Mouse (Mus musculus) heart, embryonic 13.5 days (tissue): ENCODE data around the gene Dhx37. TPM values are rescaled to one million over a fixed set of nuclear protein-coding genes. Genes with fewer than 3 reads are reported as not detected.

Experiments used
- ATAC-seq: fragments of 200-750 bp; cut with Nextera tagmentation; 2 replicates; pipeline ENCODE4 v1.8.0; 2017; ENCODE audit warnings: moderate TSS enrichment; ENCODE audit not compliant: insufficient number of reproducible peaks, low FRiP score, low TSS enrichment; ENCODE audit errors: extremely low read depth
- H3K27ac ChIP-seq: fragments of 300-500 bp; sonication (generic); replicated peaks from 2 replicates; pipeline ENCODE4 v1.5.1; 2015; ENCODE audit warnings: moderate library complexity, mild to moderate bottlenecking, inconsistent platforms
- H3K27me3 ChIP-seq: fragments of 300-500 bp; sonication (generic); replicated peaks from 2 replicates; pipeline ENCODE4 v1.6.1; 2015; ENCODE audit warnings: mild to moderate bottlenecking, inconsistent platforms
- H3K36me3 ChIP-seq: fragments of 300-500 bp; sonication (generic); 2 replicates; pipeline ENCODE4 v1.6.1; 2015; ENCODE audit warnings: mild to moderate bottlenecking, inconsistent platforms
- H3K4me1 ChIP-seq: fragments of 300-500 bp; sonication (generic); 2 replicates; pipeline ENCODE4 v1.6.1; 2015; ENCODE audit warnings: inconsistent platforms
- H3K4me2 ChIP-seq: fragments of 300-500 bp; sonication (generic); 2 replicates; pipeline ENCODE4 v1.6.1; 2015; ENCODE audit warnings: inconsistent platforms, mild to moderate bottlenecking, moderate library complexity
- H3K4me3 ChIP-seq: fragments of 300-500 bp; sonication (generic); 2 replicates; pipeline ENCODE4 v1.5.1; 2015; ENCODE audit warnings: moderate library complexity, mild to moderate bottlenecking, inconsistent platforms
- H3K9ac ChIP-seq: fragments of 300-500 bp; sonication (generic); 2 replicates; pipeline ENCODE4 v1.6.1; 2015; ENCODE audit warnings: inconsistent platforms, mild to moderate bottlenecking, moderate library complexity
- H3K9me3 ChIP-seq: fragments of 300-500 bp; sonication (generic); 2 replicates; pipeline ENCODE4 v1.6.1; 2016; ENCODE audit warnings: inconsistent platforms
- WGBS: fragments of 180-500 bp; shearing (Covaris S2); methylation state at CpG from one replicate; pipeline ENCODE4 v1.1.7; 2015; ENCODE audit warnings: mixed read lengths; 5-methylcytosine and 5-hydroxymethylcytosine counted together
- polyA plus RNA-seq: library from polyadenylated mRNA; unstranded; fragments of >200 nt; fragmentation: Nextera tagmentation; extraction: Ambion mirVana; gene quantifications from 2 replicates; pipeline ENCODE4 v1.2.1, GENCODE M21; 2015

Gene Dhx37
- polyA plus RNA-seq, 1 experiment from 2014 or later, result 9.8 TPM

DNA sequence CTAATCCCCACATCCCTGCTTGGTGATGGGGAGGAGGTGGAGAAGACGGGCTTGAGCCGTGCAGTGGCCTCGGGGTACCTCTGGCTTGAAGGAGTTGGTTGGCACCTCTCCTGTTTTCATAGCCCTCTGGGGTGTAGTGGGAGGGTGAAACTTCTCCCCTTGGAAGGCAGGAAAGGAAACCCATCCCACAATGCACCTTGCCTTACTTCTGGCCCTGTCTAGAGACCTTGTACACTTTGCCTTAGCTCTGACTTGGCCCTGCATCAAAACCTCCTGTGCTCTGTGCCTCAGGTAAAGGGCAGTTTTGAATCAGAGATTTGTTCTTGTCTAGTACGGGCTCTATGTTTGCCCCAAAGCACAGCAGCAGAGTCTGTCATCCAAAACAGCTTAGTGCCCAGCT is 36.8 kb upstream of the Dhx37 start:
- 0 out of 2 replicates have a peak, but pooled peaks cover 4% of the 10 kb centered on the region for H3K4me1 ChIP-seq
- no peak for ATAC-seq
- WGBS, result 83% methylated on average over 4 of the region's 4 CpGs

GRCm38 (mm10) chr5:125467261-125467660 is 33.3 kb upstream of the Dhx37 start:
- Histone ChIP-seq H3K4me3 (no peak overlapping the region), H3K27ac (no peak overlapping the region), H3K27me3 (no peaks in the 10 kb centered on the region), H3K9me3 (no peaks in the 10 kb centered on the region), H3K36me3 (no peaks in the 10 kb centered on the region), H3K4me2 (no peak overlapping the region), H3K9ac (no peak overlapping the region), H3K4me1 (peaks cover 5% of the 10 kb centered on the region)
- 85% methylated on average over 14 of the region's 14 CpGs for WGBS
- ATAC-seq, result no peak

More for the DNA sequence above, 36.8 kb upstream of the Dhx37 start:
- H3K27ac ChIP-seq, result no peak overlapping the region
- H3K9ac ChIP-seq, result no peak overlapping the region
- no peaks in the 10 kb centered on the region for H3K9me3 ChIP-seq
- H3K4me2 ChIP-seq, result no peak overlapping the region
- H3K4me3 ChIP-seq, result no peak overlapping the region
- no peaks in the 10 kb centered on the region for H3K36me3 ChIP-seq
- H3K27me3 ChIP-seq, result no peaks in the 10 kb centered on the region

DNA sequence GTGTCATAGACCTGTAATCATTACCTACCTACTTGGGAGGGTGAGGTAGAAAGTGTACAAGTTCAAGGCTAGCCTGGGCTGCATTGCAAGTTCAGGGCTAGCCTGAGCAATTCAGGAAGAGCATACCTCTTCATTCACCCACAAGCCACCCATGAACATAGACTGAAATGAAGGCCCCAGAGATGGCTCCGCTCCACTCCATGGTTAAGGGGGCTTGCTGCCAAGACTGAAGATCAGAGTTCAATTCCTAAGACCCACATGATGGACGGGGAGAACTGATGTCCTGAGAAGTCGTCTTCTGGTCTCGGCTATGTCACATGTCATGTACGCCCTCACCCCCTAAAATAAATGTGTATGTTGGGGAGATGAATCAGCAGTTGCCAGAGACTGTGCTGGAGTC is 32.6 kb upstream of the Dhx37 start:
- Histone ChIP-seq H3K27me3 (no peaks in the 10 kb centered on the region), H3K9me3 (no peaks in the 10 kb centered on the region), H3K4me2 (peak overlapping the region; percentile 71; the same call in 1 of the 2 replicates), H3K9ac (no peak overlapping the region), H3K4me3 (no peak overlapping the region), H3K27ac (no peak overlapping the region), H3K36me3 (no peaks in the 10 kb centered on the region), H3K4me1 (peaks cover 5% of the 10 kb centered on the region)
- ATAC-seq, result no peak
- WGBS, result 82% methylated on average over 5 of the region's 5 CpGs

GRCm38 (mm10) chr5:125465701-125466106 is 31.8 kb upstream of the Dhx37 start:
- Histone ChIP-seq H3K4me2 (peak overlapping the region; percentile 71), H3K9me3 (no peaks in the 10 kb centered on the region), H3K27me3 (no peaks in the 10 kb centered on the region), H3K27ac (no peak overlapping the region), H3K4me3 (peak overlapping the region; percentile 44), H3K4me1 (peaks cover 5% of the 10 kb centered on the region), H3K9ac (peak overlapping the region; percentile 73), H3K36me3 (no peaks in the 10 kb centered on the region)
- peak; percentile 98 for ATAC-seq
- 0% methylated on average over 25 of the region's 25 CpGs for WGBS

DNA sequence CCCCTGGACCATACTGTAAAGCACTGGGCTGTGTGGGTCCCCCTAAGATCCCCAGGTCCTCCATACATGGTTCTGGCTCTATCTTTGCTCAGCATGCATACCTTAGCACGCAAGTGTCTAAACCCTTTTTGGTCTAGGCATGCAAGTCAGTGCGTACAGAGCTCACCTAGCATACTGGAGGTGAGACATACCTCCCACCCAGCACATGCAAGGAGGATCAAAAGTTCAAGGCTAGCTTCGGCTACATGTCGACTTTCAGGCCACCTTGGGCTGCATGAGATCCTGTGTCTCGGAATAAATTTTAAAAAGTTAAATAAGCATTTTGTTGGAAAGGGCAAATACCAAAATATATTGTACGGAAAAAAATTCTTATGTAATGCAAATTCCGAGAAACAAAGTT is 31.3 kb upstream of the Dhx37 start:
- no peaks in the 10 kb centered on the region for H3K36me3 ChIP-seq
- ATAC-seq, result no peak
- peaks cover 5% of the 10 kb centered on the region for H3K4me1 ChIP-seq
- H3K27ac ChIP-seq, result 0 out of 2 replicates have a peak overlapping the region, but pooled peaks have one; percentile 1
- 39% methylated on average over 7 of the region's 7 CpGs for WGBS
- H3K9me3 ChIP-seq, result no peaks in the 10 kb centered on the region
- peak overlapping the region; percentile 59 for H3K9ac ChIP-seq
- peak overlapping the region; percentile 71 for H3K4me2 ChIP-seq
- peak overlapping the region; percentile 44 for H3K4me3 ChIP-seq
- H3K27me3 ChIP-seq, result no peaks in the 10 kb centered on the region

- WGBS, result 31% methylated on average over 10 of the region's 10 CpGs
- H3K4me3 ChIP-seq, result no peak overlapping the region
- H3K4me1 ChIP-seq, result peaks cover 5% of the 10 kb centered on the region
- no peaks in the 10 kb centered on the region for H3K9me3 ChIP-seq
- H3K27ac ChIP-seq, result no peak overlapping the region
- no peak overlapping the region for H3K4me2 ChIP-seq
- 0 out of 2 replicates have a peak, but pooled peaks cover 9% of the 10 kb centered on the region for H3K36me3 ChIP-seq
- ATAC-seq, result no peak
- 0 out of 2 replicates have a peak overlapping the region, but pooled peaks have one; percentile 56 for H3K9ac ChIP-seq
- no peaks in the 10 kb centered on the region for H3K27me3 ChIP-seq
These were observed 28.0 kb upstream of the Dhx37 start for GRCm38 (mm10) chr5:125461868-125462445.

GRCm38 (mm10) chr5:125460574-125460973 is 26.7 kb upstream of the Dhx37 start:
- ATAC-seq, result no peak
- 83% methylated on average over 3 of the region's 3 CpGs for WGBS

GRCm38 (mm10) chr5:125457538-125457937 is 23.6 kb upstream of the Dhx37 start:
- Histone ChIP-seq H3K36me3 (peaks cover 45% of the 10 kb centered on the region), H3K27me3 (no peaks in the 10 kb centered on the region), H3K9ac (no peak overlapping the region), H3K4me3 (no peak overlapping the region), H3K9me3 (no peaks in the 10 kb centered on the region), H3K4me2 (no peak overlapping the region), H3K27ac (no peak overlapping the region), H3K4me1 (no peaks in the 10 kb centered on the region)
- 82% methylated on average over 6 of the region's 6 CpGs for WGBS
- ATAC-seq, result no peak

More at GRCm38 (mm10) chr5:125460574-125460973, 26.7 kb upstream of the Dhx37 start:
- no peak overlapping the region for H3K27ac ChIP-seq
- no peaks in the 10 kb centered on the region for H3K9me3 ChIP-seq
- H3K27me3 ChIP-seq, result no peaks in the 10 kb centered on the region
- H3K36me3 ChIP-seq, result peaks cover 18% of the 10 kb centered on the region
- no peak overlapping the region for H3K4me2 ChIP-seq
- H3K9ac ChIP-seq, result no peak overlapping the region
- peaks cover 5% of the 10 kb centered on the region for H3K4me1 ChIP-seq
- H3K4me3 ChIP-seq, result no peak overlapping the region

- H3K27ac ChIP-seq, result no peak overlapping the region
- no peak overlapping the region for H3K9ac ChIP-seq
- ATAC-seq, result no peak
- no peaks in the 10 kb centered on the region for H3K9me3 ChIP-seq
- H3K4me3 ChIP-seq, result no peak overlapping the region
- 84% methylated on average over 6 of the region's 6 CpGs for WGBS
- H3K4me2 ChIP-seq, result no peak overlapping the region
- H3K4me1 ChIP-seq, result no peaks in the 10 kb centered on the region
- no peaks in the 10 kb centered on the region for H3K27me3 ChIP-seq
- peaks cover 55% of the 10 kb centered on the region for H3K36me3 ChIP-seq
These were observed 22.2 kb upstream of the Dhx37 start for GRCm38 (mm10) chr5:125456100-125456499.

DNA sequence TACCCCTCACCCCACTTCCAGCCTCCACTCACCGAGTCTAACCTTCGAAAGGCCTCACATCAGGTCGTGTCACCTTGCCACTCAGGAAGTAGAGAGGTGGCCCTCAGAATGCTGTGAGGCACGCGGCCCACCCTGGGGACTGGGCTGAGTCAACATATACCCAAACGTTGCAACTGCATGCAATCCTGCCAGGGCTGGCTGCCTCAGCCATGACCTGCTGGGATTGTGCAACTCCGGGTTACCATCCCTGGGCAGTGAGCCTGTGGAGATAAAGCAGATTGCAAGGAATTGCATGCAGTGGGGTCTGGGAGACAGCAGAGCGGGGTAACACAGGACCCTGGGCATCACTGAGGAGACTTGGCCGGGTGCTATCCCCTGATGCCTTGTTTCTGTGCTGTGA is 18.7 kb upstream of the Dhx37 start:
- Histone ChIP-seq H3K27me3 (no peaks in the 10 kb centered on the region), H3K4me3 (no peak overlapping the region), H3K4me2 (no peak overlapping the region), H3K9me3 (no peaks in the 10 kb centered on the region), H3K4me1 (peaks cover 18% of the 10 kb centered on the region), H3K9ac (no peak overlapping the region), H3K36me3 (peaks cover 50% of the 10 kb centered on the region), H3K27ac (no peak overlapping the region)
- ATAC-seq, result no peak
- WGBS, result 85% methylated on average over 9 of the region's 9 CpGs

DNA sequence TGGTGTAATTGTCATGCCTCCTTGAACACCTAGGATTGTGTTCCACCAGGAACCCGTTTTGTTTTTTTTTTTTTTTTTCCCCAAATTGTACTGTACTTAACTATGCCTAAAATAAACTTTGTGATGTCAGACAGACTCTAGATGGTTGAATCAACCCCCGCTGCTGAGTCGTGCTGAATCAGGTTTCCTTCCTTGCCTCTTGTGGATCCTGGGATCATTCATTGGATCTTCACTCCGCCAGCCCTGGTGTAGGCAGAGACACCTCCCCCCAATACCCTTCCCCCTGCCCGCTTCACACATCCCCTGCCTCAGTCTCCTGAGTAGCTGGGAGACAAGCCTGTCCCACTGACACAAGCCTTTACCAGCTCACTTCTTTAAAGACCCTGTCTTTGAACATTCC is 15.4 kb upstream of the Dhx37 start:
- H3K9ac ChIP-seq, result peak overlapping the region; percentile 37; the same call in 1 of the 2 replicates
- H3K9me3 ChIP-seq, result no peaks in the 10 kb centered on the region
- no peaks in the 10 kb centered on the region for H3K27me3 ChIP-seq
- H3K4me2 ChIP-seq, result no peak overlapping the region
- H3K4me3 ChIP-seq, result no peak overlapping the region
- no peak overlapping the region for H3K27ac ChIP-seq
- peaks cover 18% of the 10 kb centered on the region for H3K4me1 ChIP-seq
- 56% methylated on average over 5 of the region's 5 CpGs for WGBS
- H3K36me3 ChIP-seq, result peaks cover 34% of the 10 kb centered on the region
- no peak for ATAC-seq

GRCm38 (mm10) chr5:125448631-125449030 is 14.7 kb upstream of the Dhx37 start:
- no peak overlapping the region for H3K4me3 ChIP-seq

More at GRCm38 (mm10) chr5:125448631-125449030, 14.7 kb upstream of the Dhx37 start:
- Histone ChIP-seq H3K4me1 (peaks cover 18% of the 10 kb centered on the region), H3K27me3 (no peaks in the 10 kb centered on the region), H3K9me3 (no peaks in the 10 kb centered on the region), H3K27ac (no peak overlapping the region), H3K9ac (no peak overlapping the region), H3K36me3 (peaks cover 31% of the 10 kb centered on the region), H3K4me2 (no peak overlapping the region)
- no peak for ATAC-seq
- WGBS, result 81% methylated on average over 4 of the region's 4 CpGs
